Mouse (Mus musculus) MEL (cell line): ENCODE results near the gene Ptgs1. TPM values are rescaled to one million over a fixed set of nuclear protein-coding genes. Genes with fewer than 3 reads are reported as not detected.

Source experiments
- DNase-seq: peaks from one replicate; pipeline ENCODE4 v3.0.0; 2011; ENCODE audit warnings: low read depth, low spot score
- H3K27ac ChIP-seq: 2 replicates; pipeline ENCODE4 v1.5.1; 2012; ENCODE audit warnings: low read depth, mild to moderate bottlenecking, control low read depth, low read length, moderate library complexity; ENCODE audit not compliant: control insufficient read depth
- H3K27me3 ChIP-seq, 2 experiments: fragments of 150-350 bp in 1 of 2; sonication (generic) in 1 of 2; 2 replicates each; pipeline ENCODE4 v1.6.1; 2012; ENCODE audit warnings: low read length in 2 of 2, mild to moderate bottlenecking in 2 of 2, improper control_type of control experiment in 1 of 2, moderate library complexity in 1 of 2; ENCODE audit not compliant: insufficient read depth in 2 of 2, control insufficient read depth in 1 of 2
- H3K36me3 ChIP-seq, 2 experiments: 2 replicates each; pipeline ENCODE4 v1.6.1; 2012 to 2014; ENCODE audit warnings: low read length in 2 of 2, improper control_type of control experiment in 1 of 2, inconsistent platforms in 1 of 2, mild to moderate bottlenecking in 1 of 2; ENCODE audit not compliant: insufficient read depth in 2 of 2, control insufficient read depth in 1 of 2
- H3K4me1 ChIP-seq, 2 experiments: fragments of 150-350 bp in 1 of 2; sonication (generic) in 1 of 2; 2 replicates each; pipeline ENCODE4 v1.6.1; 2012; ENCODE audit warnings: low read length in 2 of 2, improper control_type of control experiment in 1 of 2, mild to moderate bottlenecking in 1 of 2; ENCODE audit not compliant: insufficient read depth in 2 of 2, control insufficient read depth in 1 of 2
- H3K4me3 ChIP-seq, 2 experiments: fragments of 150-350 bp in 1 of 2; sonication (generic) in 1 of 2; 2 replicates each; pipeline ENCODE4 v1.5.1; 2012; ENCODE audit warnings: low read depth in 2 of 2, low read length in 2 of 2, mild to moderate bottlenecking in 2 of 2, moderate library complexity in 2 of 2, control low read depth in 1 of 2, improper control_type of control experiment in 1 of 2; ENCODE audit not compliant: control insufficient read depth in 1 of 2, insufficient read depth in 1 of 2
- H3K79me2 ChIP-seq: 2 replicates; pipeline ENCODE4 v1.6.1; 2012; ENCODE audit warnings: mild to moderate bottlenecking, low read length, moderate library complexity; ENCODE audit not compliant: control insufficient read depth, poor library complexity, insufficient read depth
- H3K9ac ChIP-seq: 2 replicates; pipeline ENCODE4 v1.6.1; 2012; ENCODE audit warnings: low read depth, mild to moderate bottlenecking, control low read depth, low read length, moderate library complexity; ENCODE audit not compliant: control insufficient read depth, poor library complexity, severe bottlenecking
- H3K9me3 ChIP-seq: fragments of 150-350 bp; sonication (generic); replicated peaks from 2 replicates; pipeline ENCODE4 v1.6.1; 2012; ENCODE audit warnings: mild to moderate bottlenecking, low read length, improper control_type of control experiment, moderate library complexity; ENCODE audit not compliant: insufficient read depth
- BHLHE40 ChIP-seq: IDR thresholded peaks from 2 replicates; pipeline ENCODE4 v1.6.1; 2012; ENCODE audit warnings: low read depth, mild to moderate bottlenecking, inconsistent platforms, low read length, improper control_type of control experiment, borderline replicate concordance
- CTCF ChIP-seq, 3 experiments: IDR thresholded peaks in 2 of 3; conservative IDR thresholded peaks in 1 of 3; 2 replicates each; pipeline ENCODE4 v1.5.1; 2011 to 2012; ENCODE audit warnings: low read length in 3 of 3, low read depth in 2 of 3, mild to moderate bottlenecking in 2 of 3, improper control_type of control experiment in 1 of 3, inconsistent platforms in 1 of 3, mixed read lengths in 1 of 3, moderate library complexity in 1 of 3; ENCODE audit not compliant: control insufficient read depth in 1 of 3, insufficient read depth in 1 of 3, poor library complexity in 1 of 3, severe bottlenecking in 1 of 3
- E2F4 ChIP-seq: IDR thresholded peaks from 2 replicates; pipeline ENCODE4 v1.6.1; 2011; ENCODE audit warnings: low read depth, low read length, improper control_type of control experiment, borderline replicate concordance
- ELF1 ChIP-seq: IDR thresholded peaks from 2 replicates; pipeline ENCODE4 v1.6.1; 2014; ENCODE audit warnings: low read depth, mild to moderate bottlenecking, inconsistent platforms, low read length, improper control_type of control experiment, moderate library complexity
- EP300 ChIP-seq, 2 experiments: IDR thresholded peaks; 2 replicates each; pipeline ENCODE4 v1.6.1; 2011; ENCODE audit warnings: improper control_type of control experiment in 2 of 2, low read length in 2 of 2, low read depth in 1 of 2, mild to moderate bottlenecking in 1 of 2
- ETS1 ChIP-seq: IDR thresholded peaks from 2 replicates; pipeline ENCODE4 v1.6.1; 2012; ENCODE audit warnings: low read depth, mild to moderate bottlenecking, inconsistent platforms, low read length, improper control_type of control experiment, moderate library complexity
- GATA1 ChIP-seq: IDR thresholded peaks from 2 replicates; pipeline ENCODE4 v1.6.1; 2011; ENCODE audit warnings: low read depth, low read length, improper control_type of control experiment
- HCFC1 ChIP-seq: IDR thresholded peaks from 2 replicates; pipeline ENCODE4 v1.6.1; 2012; ENCODE audit warnings: low read depth, mild to moderate bottlenecking, inconsistent platforms, low read length, improper control_type of control experiment, moderate library complexity
- KAT2A ChIP-seq: conservative IDR thresholded peaks from 2 replicates; pipeline ENCODE4 v1.6.1; 2012; ENCODE audit warnings: low read depth, low read length, improper control_type of control experiment, inconsistent platforms
- MAFK ChIP-seq: IDR thresholded peaks from 2 replicates; pipeline ENCODE4 v1.6.1; 2011; ENCODE audit warnings: low read depth, mild to moderate bottlenecking, low read length, improper control_type of control experiment, borderline replicate concordance
- MAX ChIP-seq: IDR thresholded peaks from 2 replicates; pipeline ENCODE4 v1.6.1; 2011; ENCODE audit warnings: low read length, improper control_type of control experiment
- MXI1 ChIP-seq: IDR thresholded peaks from 2 replicates; pipeline ENCODE4 v1.6.1; 2011; ENCODE audit warnings: mild to moderate bottlenecking, low read depth, low read length, improper control_type of control experiment
- MYB ChIP-seq: IDR thresholded peaks from 2 replicates; pipeline ENCODE4 v1.6.1; 2011; ENCODE audit warnings: mild to moderate bottlenecking, low read depth, low read length, improper control_type of control experiment
- MYC ChIP-seq: IDR thresholded peaks from 2 replicates; pipeline ENCODE4 v1.6.1; 2011; ENCODE audit warnings: low read depth, mild to moderate bottlenecking, low read length, improper control_type of control experiment, moderate library complexity
- NELFE ChIP-seq: IDR thresholded peaks from 2 replicates; pipeline ENCODE4 v1.6.1; 2011; ENCODE audit warnings: low read depth, low read length, improper control_type of control experiment
- POLR2A ChIP-seq, 2 experiments: IDR thresholded peaks; 2 replicates each; pipeline ENCODE4 v1.6.1; 2011 to 2012; ENCODE audit warnings: low read length in 2 of 2, mild to moderate bottlenecking in 2 of 2, control low read depth in 1 of 2, improper control_type of control experiment in 1 of 2, low read depth in 1 of 2, moderate library complexity in 1 of 2; ENCODE audit not compliant: control insufficient read depth in 1 of 2, insufficient read depth in 1 of 2, poor library complexity in 1 of 2
- POLR2AphosphoS5 ChIP-seq: IDR thresholded peaks from 2 replicates; pipeline ENCODE4 v1.6.1; 2012; ENCODE audit warnings: low read depth, borderline replicate concordance, mild to moderate bottlenecking, inconsistent platforms, low read length, moderate library complexity, mixed read lengths
- RAD21 ChIP-seq: IDR thresholded peaks from 2 replicates; pipeline ENCODE4 v1.6.1; 2011; ENCODE audit warnings: mild to moderate bottlenecking, low read depth, low read length, improper control_type of control experiment
- RCOR1 ChIP-seq: IDR thresholded peaks from 2 replicates; pipeline ENCODE4 v1.6.1; 2012; ENCODE audit warnings: low read depth, mild to moderate bottlenecking, inconsistent platforms, low read length, improper control_type of control experiment
- SIN3A ChIP-seq: IDR thresholded peaks from 2 replicates; pipeline ENCODE4 v1.6.1; 2012; ENCODE audit warnings: low read length, improper control_type of control experiment, inconsistent platforms
- TAL1 ChIP-seq: IDR thresholded peaks from 2 replicates; pipeline ENCODE4 v1.6.1; 2012; ENCODE audit warnings: mild to moderate bottlenecking, inconsistent platforms, low read length, moderate library complexity, mixed read lengths
- UBTF ChIP-seq: IDR thresholded peaks from 2 replicates; pipeline ENCODE4 v1.6.1; 2012; ENCODE audit warnings: low read depth, mild to moderate bottlenecking, inconsistent platforms, low read length, improper control_type of control experiment, moderate library complexity, borderline replicate concordance; ENCODE audit not compliant: insufficient read depth
- USF2 ChIP-seq, 2 experiments: IDR thresholded peaks; 2 replicates each; pipeline ENCODE4 v1.6.1; 2011 to 2012; ENCODE audit warnings: improper control_type of control experiment in 2 of 2, low read length in 2 of 2, borderline replicate concordance in 1 of 2, inconsistent platforms in 1 of 2, low read depth in 1 of 2, mild to moderate bottlenecking in 1 of 2; ENCODE audit not compliant: insufficient read depth in 1 of 2
- ZKSCAN1 ChIP-seq: IDR thresholded peaks from 2 replicates; pipeline ENCODE4 v1.6.1; 2012; ENCODE audit warnings: low read depth, mild to moderate bottlenecking, inconsistent platforms, low read length, improper control_type of control experiment, moderate library complexity
- ZNF384 ChIP-seq: IDR thresholded peaks from 2 replicates; pipeline ENCODE4 v1.6.1; 2012; ENCODE audit warnings: low read depth, mild to moderate bottlenecking, inconsistent platforms, low read length, improper control_type of control experiment
- polyA plus RNA-seq, 2 experiments: library from polyadenylated mRNA; stranded (reverse) in 1 of 2; unstranded in 1 of 2; fragments of >175 nt in 1 of 2; fragments of >200 nt in 1 of 2; gene quantifications; 2 replicates each; pipeline versions ENCODE4 v1.2.1 to v1.2.4; 2012; ENCODE audit warnings: low replicate concordance in 2 of 2, low read depth in 1 of 2; ENCODE audit not compliant: insufficient read length in 2 of 2, insufficient read depth in 1 of 2, missing spikeins in 1 of 2
- total RNA-seq: library from RNA; depleted of rRNA; stranded (reverse); fragments of 300-350 nt; gene quantifications from 2 replicates; pipeline ENCODE4 v1.2.3, GENCODE M21; 2012

Gene Ptgs1
- total and polyA plus RNA-seq, 3 experiments, result 3.9 to 20.0 TPM; not detected in 1

- TF ChIP-seq ZNF384 (no peak), MAFK (no peak), KAT2A (no peak), GATA1 (no peak), E2F4 (no peak), MYB (no peak), USF2 (IDR thresholded peaks at IDR 0.05; ENCODE audit: borderline replicate concordance in 1 of 2, insufficient read depth in 1 of 2, low read depth in 1 of 2, low read length in 2 of 2) (no peak), TAL1 (no peak), HCFC1 (no peak)
- TF ChIP-seq, all 39 proteins: peak for 0
- H3K27ac ChIP-seq, result no peak overlapping the region
- no peaks in the 10 kb centered on the region for H3K79me2 ChIP-seq
- H3K36me3 ChIP-seq, result no peaks in the 10 kb centered on the region
- no peak for DNase-seq
- no peak overlapping the region for H3K4me3 ChIP-seq
- no peak overlapping the region for H3K9ac ChIP-seq
- H3K27me3 ChIP-seq, result no peaks in the 10 kb centered on the region
- no peaks in the 10 kb centered on the region for H3K4me1 ChIP-seq
- no peaks in the 10 kb centered on the region for H3K9me3 ChIP-seq
These were observed 22.3 kb downstream of the Ptgs1 start for GRCm38 (mm10) chr2:36252505-36252904.

GRCm38 (mm10) chr2:36254445-36254844 is 24.2 kb downstream of the Ptgs1 start:
- no peaks in the 10 kb centered on the region for H3K36me3 ChIP-seq
- H3K27me3 ChIP-seq, result no peaks in the 10 kb centered on the region
- TF ChIP-seq NELFE (no peak), MAFK (no peak), EP300 (IDR thresholded peaks at IDR 0.05; ENCODE audit: low read depth in 1 of 2, low read length in 2 of 2) (no peak), SIN3A (no peak), E2F4 (no peak), TAL1 (no peak), POLR2A (IDR thresholded peaks at IDR 0.05; ENCODE audit: control insufficient read depth in 1 of 2, insufficient read depth in 1 of 2, low read depth in 1 of 2, low read length in 2 of 2, poor library complexity in 1 of 2) (no peak), MXI1 (no peak), MAX (no peak)
- DNase-seq, result no peak
- H3K79me2 ChIP-seq, result no peaks in the 10 kb centered on the region
- no peaks in the 10 kb centered on the region for H3K9me3 ChIP-seq
- no peaks in the 10 kb centered on the region for H3K4me1 ChIP-seq
- no peak overlapping the region for H3K27ac ChIP-seq
- H3K4me3 ChIP-seq, result no peak overlapping the region
- H3K9ac ChIP-seq, result no peak overlapping the region

- Histone ChIP-seq H3K9ac (no peak overlapping the region), H3K4me3 (no peak overlapping the region), H3K9me3 (no peaks in the 10 kb centered on the region), H3K4me1 (no peaks in the 10 kb centered on the region), H3K27me3 (peaks cover 2 to 3% of the 10 kb centered on the region in 2 experiments; a peak in 2 of 4 replicates), H3K79me2 (no peaks in the 10 kb centered on the region), H3K27ac (no peak overlapping the region), H3K36me3 (no peaks in the 10 kb centered on the region)
- DNase-seq, result no peak
- TF ChIP-seq ETS1, result no peak
- TF ChIP-seq MXI1, result no peak
- TF ChIP-seq SIN3A, result no peak
- no peak for TF ChIP-seq CTCF (IDR thresholded peaks at IDR 0.05 in 2 of 3, conservative IDR thresholded peaks at IDR 0.05 in 1 of 3; ENCODE audit: control insufficient read depth in 1 of 3, insufficient read depth in 1 of 3, low read depth in 2 of 3, low read length in 3 of 3, poor library complexity in 1 of 3, severe bottlenecking in 1 of 3)
- no peak for TF ChIP-seq MYB
- no peak for TF ChIP-seq ZKSCAN1
- no peak for TF ChIP-seq RCOR1
- no peak for TF ChIP-seq ELF1
- TF ChIP-seq RAD21, result no peak
- TF ChIP-seq UBTF, result no peak
- TF ChIP-seq POLR2AphosphoS5, result no peak
- no peak for TF ChIP-seq MYC
- TF ChIP-seq BHLHE40, result no peak
- TF ChIP-seq USF2 (IDR thresholded peaks at IDR 0.05; ENCODE audit: borderline replicate concordance in 1 of 2, insufficient read depth in 1 of 2, low read depth in 1 of 2, low read length in 2 of 2), result no peak
These were observed 26.7 kb downstream of the Ptgs1 start for GRCm38 (mm10) chr2:36256931-36257330.
